Mouse (Mus musculus) neural tube, embryonic 11.5 days (tissue): ENCODE results near the gene Mrpl52. TPM values are rescaled to one million over a fixed set of nuclear protein-coding genes. Genes with fewer than 3 reads are reported as not detected.

Experiments used
- ATAC-seq: fragments of 200-750 bp; cut with Nextera tagmentation; 2 replicates; pipeline ENCODE4 v1.8.0; 2017; ENCODE audit warnings: moderate number of reproducible peaks, mild to moderate bottlenecking, moderate TSS enrichment, moderate library complexity; ENCODE audit not compliant: insufficient read depth, low FRiP score, low TSS enrichment
- DNase-seq: peaks from one replicate; pipeline ENCODE4 v3.0.0-alpha.2; 2015; ENCODE audit warnings: low spot score
- H3K27ac ChIP-seq: fragments of 300-500 bp; sonication (generic); 2 replicates; pipeline ENCODE4 v1.5.1; 2014; ENCODE audit warnings: low read depth, mild to moderate bottlenecking, low read length
- H3K27me3 ChIP-seq: fragments of 300-500 bp; sonication (generic); 2 replicates; pipeline ENCODE4 v1.6.1; 2014; ENCODE audit warnings: mild to moderate bottlenecking, low read length, mixed read lengths; ENCODE audit not compliant: control insufficient read depth, insufficient read depth
- H3K36me3 ChIP-seq: fragments of 300-500 bp; sonication (generic); 2 replicates; pipeline ENCODE4 v1.6.1; 2014; ENCODE audit warnings: mild to moderate bottlenecking, low read length, moderate library complexity, mixed read lengths; ENCODE audit not compliant: control insufficient read depth, insufficient read depth
- H3K4me1 ChIP-seq: fragments of 300-500 bp; sonication (generic); 2 replicates; pipeline ENCODE4 v1.6.1; 2014; ENCODE audit warnings: low read length, mixed read lengths; ENCODE audit not compliant: control insufficient read depth, insufficient read depth
- H3K4me2 ChIP-seq: fragments of 300-500 bp; sonication (generic); 2 replicates; pipeline ENCODE4 v1.6.1; 2014; ENCODE audit warnings: low read depth, mild to moderate bottlenecking, moderate library complexity
- H3K4me3 ChIP-seq: fragments of 300-500 bp; sonication (generic); 2 replicates; pipeline ENCODE4 v1.5.1; 2014; ENCODE audit warnings: low read depth, low read length
- H3K9ac ChIP-seq: fragments of 300-500 bp; sonication (generic); 2 replicates; pipeline ENCODE4 v1.6.1; 2014; ENCODE audit warnings: mild to moderate bottlenecking, low read length
- H3K9me3 ChIP-seq: fragments of 300-500 bp; sonication (generic); 2 replicates; pipeline ENCODE4 v1.6.1; 2016; ENCODE audit warnings: low read length; ENCODE audit not compliant: control insufficient read depth
- WGBS: fragments of 180-500 bp; shearing (Covaris S2); extraction: QIAGEN DNeasy Blood & Tissue Kit; methylation state at CpG from one replicate; pipeline ENCODE4 v1.1.7; 2014; 5-methylcytosine and 5-hydroxymethylcytosine counted together
- polyA plus RNA-seq: library from polyadenylated mRNA; unstranded; fragments of >200 nt; fragmentation: Nextera tagmentation; extraction: Ambion mirVana; gene quantifications from 2 replicates; pipeline ENCODE4 v1.2.1, GENCODE M21; 2014

Gene Mrpl52
- polyA plus RNA-seq, 1 experiment from 2014 or later: 190 TPM

GRCm38 (mm10) chr14:54385968-54386618 is 40.6 kb upstream of the Mrpl52 start:
- Histone ChIP-seq H3K4me3 (no peak overlapping the region), H3K27me3 (no peaks in the 10 kb centered on the region), H3K9ac (no peak overlapping the region), H3K4me2 (no peak overlapping the region), H3K4me1 (0 out of 2 replicates have a peak, but pooled peaks cover 4% of the 10 kb centered on the region), H3K36me3 (no peaks in the 10 kb centered on the region), H3K9me3 (no peaks in the 10 kb centered on the region), H3K27ac (no peak overlapping the region)
- 79% methylated on average over 7 of the region's 7 CpGs for WGBS
- ATAC-seq (no peak), DNase-seq (no peak)

GRCm38 (mm10) chr14:54387546-54387945 is 39.2 kb upstream of the Mrpl52 start:
- Histone ChIP-seq H3K4me3 (no peak overlapping the region), H3K27me3 (no peaks in the 10 kb centered on the region), H3K9ac (no peak overlapping the region), H3K36me3 (no peaks in the 10 kb centered on the region), H3K4me1 (0 out of 2 replicates have a peak, but pooled peaks cover 3% of the 10 kb centered on the region), H3K27ac (no peak overlapping the region), H3K9me3 (no peaks in the 10 kb centered on the region), H3K4me2 (no peak overlapping the region)
- ATAC-seq (no peak), DNase-seq (no peak)
- WGBS: 42% methylated on average over 6 of the region's 6 CpGs

DNA sequence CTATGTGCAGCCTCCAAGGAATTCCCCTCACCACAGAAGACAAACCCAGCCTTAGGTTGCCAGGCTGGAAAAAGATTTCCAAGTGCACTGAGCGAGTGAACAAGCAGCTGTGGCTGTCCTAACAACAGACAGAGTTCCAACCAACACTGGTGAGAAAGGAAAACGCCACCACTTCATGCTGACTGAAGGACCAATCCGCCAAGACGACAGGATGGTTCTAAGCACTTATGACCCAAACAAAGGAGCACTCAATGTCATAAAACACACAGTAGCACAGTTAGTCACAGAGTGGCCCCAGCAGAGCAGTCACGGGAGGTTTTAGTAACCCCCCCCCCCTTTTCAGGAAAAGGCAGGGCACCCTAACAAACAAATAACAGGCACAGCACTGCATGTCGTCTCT is 35.9 kb upstream of the Mrpl52 start:
- no peak overlapping the region for H3K27ac ChIP-seq
- H3K27me3 ChIP-seq: no peaks in the 10 kb centered on the region
- no peak overlapping the region for H3K9ac ChIP-seq
- no peaks in the 10 kb centered on the region for H3K4me1 ChIP-seq
- DNase-seq: no peak
- WGBS: 46% methylated on average over 6 of the region's 6 CpGs
- ATAC-seq: no peak
- no peak overlapping the region for H3K4me2 ChIP-seq
- no peak overlapping the region for H3K4me3 ChIP-seq
- no peaks in the 10 kb centered on the region for H3K36me3 ChIP-seq
- no peaks in the 10 kb centered on the region for H3K9me3 ChIP-seq

DNA sequence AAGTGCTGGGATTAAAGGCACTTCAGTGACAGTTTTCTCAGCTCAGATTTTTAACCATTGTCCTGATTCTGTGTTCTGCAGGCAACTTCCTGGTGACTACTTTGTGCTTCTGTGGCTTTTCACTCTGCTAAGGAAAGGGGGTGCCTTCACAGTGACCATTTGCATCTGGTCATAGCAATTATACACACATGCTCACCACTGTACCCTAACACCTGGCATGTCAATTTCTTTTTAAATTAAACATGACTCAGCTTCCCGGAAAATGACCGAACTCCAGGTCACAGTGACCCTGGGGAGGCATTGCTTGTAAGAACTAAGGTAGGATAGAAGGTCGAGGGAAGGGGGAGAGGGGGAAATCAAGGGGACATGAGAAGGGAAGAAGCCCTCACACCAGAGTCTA is 32.9 kb upstream of the Mrpl52 start:
- Histone ChIP-seq H3K9ac (no peak overlapping the region), H3K27me3 (no peaks in the 10 kb centered on the region), H3K4me1 (no peaks in the 10 kb centered on the region), H3K36me3 (no peaks in the 10 kb centered on the region), H3K27ac (no peak overlapping the region), H3K4me2 (no peak overlapping the region), H3K4me3 (no peak overlapping the region), H3K9me3 (no peaks in the 10 kb centered on the region)
- DNase-seq: no peak
- WGBS: 71% methylated on average over 3 of the region's 3 CpGs
- no peak for ATAC-seq

GRCm38 (mm10) chr14:54394309-54394708 is 32.4 kb upstream of the Mrpl52 start:
- Histone ChIP-seq H3K4me3 (no peak overlapping the region), H3K9me3 (no peaks in the 10 kb centered on the region), H3K27ac (no peak overlapping the region), H3K9ac (no peak overlapping the region), H3K27me3 (no peaks in the 10 kb centered on the region), H3K36me3 (no peaks in the 10 kb centered on the region), H3K4me1 (no peaks in the 10 kb centered on the region), H3K4me2 (no peak overlapping the region)
- no peak for ATAC-seq
- no peak for DNase-seq

DNA sequence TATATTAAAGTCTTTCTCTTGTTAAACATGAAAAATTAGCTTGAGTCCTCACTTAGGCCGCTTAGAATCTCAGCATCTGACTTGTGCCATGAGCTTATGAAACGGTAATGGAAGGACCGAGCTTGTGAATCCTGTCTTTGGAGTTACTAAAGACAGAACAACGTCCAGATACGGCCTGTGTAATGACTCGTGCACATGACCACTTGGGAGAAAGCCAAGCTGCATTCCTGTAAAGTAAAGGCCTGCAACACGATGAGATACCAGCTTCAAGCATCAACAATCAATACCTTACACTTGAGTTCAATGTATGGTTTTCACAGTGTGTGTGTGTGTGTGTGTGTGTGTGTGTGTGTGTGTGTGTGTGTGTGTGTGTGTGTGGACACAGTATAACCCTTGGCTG is 30.0 kb upstream of the Mrpl52 start:
- no peak for ATAC-seq
- no peak overlapping the region for H3K9ac ChIP-seq

GRCm38 (mm10) chr14:54397872-54398527 is 28.7 kb upstream of the Mrpl52 start:
- H3K27me3 ChIP-seq: no peaks in the 10 kb centered on the region
- H3K4me1 ChIP-seq: no peaks in the 10 kb centered on the region
- 71% methylated on average over 7 of the region's 7 CpGs for WGBS
- no peak overlapping the region for H3K9ac ChIP-seq
- no peak overlapping the region for H3K27ac ChIP-seq
- ATAC-seq (no peak), DNase-seq (no peak)
- H3K36me3 ChIP-seq: no peaks in the 10 kb centered on the region
- H3K4me3 ChIP-seq: no peak overlapping the region
- H3K9me3 ChIP-seq: no peaks in the 10 kb centered on the region
- no peak overlapping the region for H3K4me2 ChIP-seq

More for the DNA sequence above, 30.0 kb upstream of the Mrpl52 start:
- Histone ChIP-seq H3K27ac (no peak overlapping the region), H3K4me2 (no peak overlapping the region), H3K4me1 (no peaks in the 10 kb centered on the region), H3K27me3 (no peaks in the 10 kb centered on the region), H3K9me3 (no peaks in the 10 kb centered on the region), H3K4me3 (no peak overlapping the region), H3K36me3 (no peaks in the 10 kb centered on the region)
- DNase-seq: no peak
- 93% methylated on average over 7 of the region's 7 CpGs for WGBS

DNA sequence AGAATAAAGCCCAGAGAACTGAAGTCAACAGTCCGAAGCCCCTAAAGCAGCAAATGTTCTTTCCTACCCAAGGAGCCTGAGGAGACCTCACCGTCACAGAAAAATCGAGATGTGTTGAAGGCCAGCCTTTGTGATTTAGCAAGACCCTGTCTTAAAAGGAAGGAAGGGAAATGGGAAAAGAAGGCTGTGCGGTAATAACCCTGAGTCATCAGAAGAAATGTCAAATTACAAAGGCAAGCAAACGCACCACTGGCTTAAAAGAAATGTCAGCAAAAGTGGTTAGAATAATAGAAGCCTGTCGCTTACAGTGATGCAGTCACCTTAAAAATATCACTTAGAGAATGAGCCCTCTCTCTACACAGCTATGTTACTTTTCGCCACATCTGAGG is 28.2 kb upstream of the Mrpl52 start:
- Histone ChIP-seq H3K9me3 (no peaks in the 10 kb centered on the region), H3K4me1 (no peaks in the 10 kb centered on the region), H3K27me3 (no peaks in the 10 kb centered on the region), H3K9ac (no peak overlapping the region), H3K4me3 (no peak overlapping the region), H3K27ac (no peak overlapping the region), H3K4me2 (no peak overlapping the region), H3K36me3 (no peaks in the 10 kb centered on the region)
- DNase-seq (no peak), ATAC-seq (no peak)
- WGBS: 62% methylated on average over 7 of the region's 7 CpGs

DNA sequence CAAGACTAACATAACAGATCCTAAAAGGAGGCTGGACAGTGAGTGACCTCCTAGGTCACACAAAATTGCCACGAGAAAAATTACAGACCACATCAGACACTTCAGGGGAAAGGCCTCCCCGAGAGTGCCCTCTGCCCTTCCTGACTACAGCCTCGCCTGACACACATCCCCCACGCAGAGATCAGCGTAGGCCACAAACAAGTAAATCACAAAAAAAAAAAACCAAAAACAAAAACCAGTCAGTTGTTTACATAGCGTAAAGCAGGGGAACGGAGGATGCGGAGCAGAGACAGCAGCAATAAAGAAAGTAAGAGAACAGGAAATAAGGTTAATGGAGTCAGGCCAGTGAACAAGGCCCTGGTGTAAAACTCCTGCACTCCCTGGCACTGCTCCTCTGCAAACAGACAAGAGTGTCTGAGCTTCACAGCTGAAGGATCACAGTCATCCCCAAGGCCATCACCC is 27.8 kb upstream of the Mrpl52 start:
- DNase-seq (no peak), ATAC-seq (no peak)
- Histone ChIP-seq H3K27me3 (no peaks in the 10 kb centered on the region), H3K4me3 (no peak overlapping the region), H3K27ac (no peak overlapping the region), H3K9ac (no peak overlapping the region), H3K36me3 (no peaks in the 10 kb centered on the region), H3K4me2 (no peak overlapping the region), H3K4me1 (no peaks in the 10 kb centered on the region), H3K9me3 (no peaks in the 10 kb centered on the region)
- WGBS: 39% methylated on average over 8 of the region's 8 CpGs
